Mouse (Mus musculus) intestine, embryonic 16.5 days (tissue): ENCODE results near the gene Nfatc2ip. TPM values are rescaled to one million over a fixed set of nuclear protein-coding genes. Genes with fewer than 3 reads are reported as not detected.
A peak's percentile ranks its signal among the peaks of the same experiment; 100 is the strongest.

Source experiments
- ATAC-seq: fragments of 200-750 bp; cut with Nextera tagmentation; 2 replicates; pipeline ENCODE4 v1.8.0; 2017; ENCODE audit warnings: moderate TSS enrichment, moderate library complexity
- H3K27ac ChIP-seq: fragments of 300-500 bp; sonication (generic); 2 replicates; pipeline ENCODE4 v1.5.1; 2014; ENCODE audit warnings: mild to moderate bottlenecking, low read length
- H3K27me3 ChIP-seq: fragments of 300-500 bp; sonication (generic); replicated peaks from 2 replicates; pipeline ENCODE4 v1.6.1; 2014; ENCODE audit warnings: low read length, control low read depth, mixed read lengths; ENCODE audit not compliant: control insufficient read depth, insufficient read depth
- H3K36me3 ChIP-seq: fragments of 300-500 bp; sonication (generic); 2 replicates; pipeline ENCODE4 v1.6.1; 2014; ENCODE audit warnings: low read length, control low read depth; ENCODE audit not compliant: control insufficient read depth, insufficient read depth
- H3K4me1 ChIP-seq: fragments of 300-500 bp; sonication (generic); 2 replicates; pipeline ENCODE4 v1.6.1; 2014; ENCODE audit warnings: low read length, control low read depth, mixed read lengths; ENCODE audit not compliant: control insufficient read depth, insufficient read depth
- H3K4me2 ChIP-seq: fragments of 300-500 bp; sonication (generic); 2 replicates; pipeline ENCODE4 v1.6.1; 2014; ENCODE audit warnings: low read depth, low read length, control low read depth
- H3K4me3 ChIP-seq: fragments of 300-500 bp; sonication (generic); 2 replicates; pipeline ENCODE4 v1.5.1; 2014; ENCODE audit warnings: mild to moderate bottlenecking, low read length
- H3K9ac ChIP-seq: fragments of 300-500 bp; sonication (generic); 2 replicates; pipeline ENCODE4 v1.6.1; 2014; ENCODE audit warnings: low read depth, low read length
- H3K9me3 ChIP-seq: fragments of 300-500 bp; sonication (generic); 2 replicates; pipeline ENCODE4 v1.6.1; 2016; ENCODE audit warnings: low read length, control low read depth; ENCODE audit not compliant: control insufficient read depth
- WGBS: fragments of 180-500 bp; shearing (Covaris S2); extraction: QIAGEN DNeasy Blood & Tissue Kit; methylation state at CpG from one replicate; pipeline ENCODE4 v1.1.7; 2014; 5-methylcytosine and 5-hydroxymethylcytosine counted together
- polyA plus RNA-seq: library from polyadenylated mRNA; unstranded; fragments of >200 nt; fragmentation: Nextera tagmentation; extraction: Ambion mirVana; gene quantifications from 2 replicates; pipeline ENCODE4 v1.2.1, GENCODE M21; 2015

The Nfatc2ip gene
- 0.99 and 1.4 TPM in 2 replicates for polyA plus RNA-seq

- Histone ChIP-seq H3K4me2 (peak within 1 kb of the TSS; percentile 90), H3K36me3 (no peaks in the 10 kb centered on the region; the same call in 1 of the 2 replicates), H3K4me1 (0 out of 2 replicates have a peak, but pooled peaks cover 6% of the 10 kb centered on the region), H3K27me3 (no peaks in the 10 kb centered on the region), H3K27ac (peak within 1 kb of the TSS; percentile 33), H3K9ac (peak within 1 kb of the TSS; percentile 82), H3K4me3 (peak within 1 kb of the TSS; percentile 97), H3K9me3 (no peaks in the 10 kb centered on the region)
- WGBS = under 1% methylated on average over 59 of the region's 59 CpGs
- peak; percentile 100 for ATAC-seq
Measured at GRCm38 (mm10) chr7:126396298-126397119, at the start of gene Nfatc2ip. Nfatc2ip (minus strand) TSS chr7:126396737.

- Histone ChIP-seq H3K4me1 (no peaks in the 10 kb centered on the region), H3K36me3 (peaks cover 18% of the 10 kb centered on the region), H3K9ac (no peak overlapping the region), H3K27ac (no peak overlapping the region), H3K4me2 (no peak overlapping the region), H3K4me3 (no peak overlapping the region), H3K9me3 (no peaks in the 10 kb centered on the region), H3K27me3 (no peaks in the 10 kb centered on the region)
- 86% methylated on average over 21 of the region's 21 CpGs for WGBS
- ATAC-seq = no peak
Measured at GRCm38 (mm10) chr7:126446217-126446616, 49.7 kb upstream of the Nfatc2ip start.

GRCm38 (mm10) chr7:126445104-126445815, 48.7 kb upstream of the Nfatc2ip start:
- no peaks in the 10 kb centered on the region for H3K27me3 ChIP-seq
- WGBS = 93% methylated on average over 15 of the region's 15 CpGs
- no peak overlapping the region for H3K9ac ChIP-seq
- no peak overlapping the region for H3K4me3 ChIP-seq
- no peaks in the 10 kb centered on the region for H3K9me3 ChIP-seq
- H3K36me3 ChIP-seq = peaks cover 18% of the 10 kb centered on the region
- no peak for ATAC-seq
- H3K4me1 ChIP-seq = no peaks in the 10 kb centered on the region
- no peak overlapping the region for H3K27ac ChIP-seq
- H3K4me2 ChIP-seq = no peak overlapping the region

- ATAC-seq = no peak
- Histone ChIP-seq H3K9me3 (no peaks in the 10 kb centered on the region), H3K4me1 (no peaks in the 10 kb centered on the region), H3K36me3 (peaks cover 18% of the 10 kb centered on the region), H3K9ac (no peak overlapping the region), H3K27me3 (no peaks in the 10 kb centered on the region), H3K4me3 (no peak overlapping the region), H3K4me2 (no peak overlapping the region), H3K27ac (no peak overlapping the region)
- WGBS = 92% methylated on average over 9 of the region's 9 CpGs
Measured at GRCm38 (mm10) chr7:126444536-126444935, 48.0 kb upstream of the Nfatc2ip start.

GRCm38 (mm10) chr7:126443997-126444396, 47.5 kb upstream of the Nfatc2ip start:
- no peaks in the 10 kb centered on the region for H3K27me3 ChIP-seq
- no peaks in the 10 kb centered on the region for H3K4me1 ChIP-seq
- no peak overlapping the region for H3K4me2 ChIP-seq
- whole genome bisulfite sequencing = 92% methylated on average over 10 of the region's 10 CpGs
- H3K9me3 ChIP-seq = no peaks in the 10 kb centered on the region
- no peak for ATAC-seq
- peaks cover 18% of the 10 kb centered on the region for H3K36me3 ChIP-seq
- no peak overlapping the region for H3K9ac ChIP-seq
- H3K27ac ChIP-seq = no peak overlapping the region
- H3K4me3 ChIP-seq = no peak overlapping the region

- Histone ChIP-seq H3K4me3 (no peak overlapping the region), H3K9ac (no peak overlapping the region; the same call in 1 of the 2 replicates), H3K9me3 (no peaks in the 10 kb centered on the region), H3K4me1 (no peaks in the 10 kb centered on the region), H3K27ac (no peak overlapping the region), H3K4me2 (no peak overlapping the region), H3K36me3 (peaks cover 12% of the 10 kb centered on the region), H3K27me3 (no peaks in the 10 kb centered on the region)
- no peak for ATAC-seq
- WGBS = 80% methylated on average over 9 of the region's 9 CpGs
Measured at GRCm38 (mm10) chr7:126440134-126440533, 43.6 kb upstream of the Nfatc2ip start.

GRCm38 (mm10) chr7:126436851-126437250, 40.3 kb upstream of the Nfatc2ip start:
- Histone ChIP-seq H3K27me3 (no peaks in the 10 kb centered on the region), H3K9ac (no peak overlapping the region), H3K4me1 (no peaks in the 10 kb centered on the region), H3K36me3 (0 out of 2 replicates have a peak, but pooled peaks cover under 1% of the 10 kb centered on the region), H3K9me3 (no peaks in the 10 kb centered on the region), H3K27ac (no peak overlapping the region), H3K4me3 (no peak overlapping the region), H3K4me2 (no peak overlapping the region)
- 26% methylated on average over 8 of the region's 8 CpGs for WGBS
- peak; percentile 55; the same call in 1 of the 2 replicates for ATAC-seq

- 76% methylated on average over 3 of the region's 3 CpGs for WGBS
- Histone ChIP-seq H3K9ac (no peak overlapping the region), H3K4me1 (no peaks in the 10 kb centered on the region), H3K27me3 (no peaks in the 10 kb centered on the region), H3K4me2 (no peak overlapping the region), H3K9me3 (no peaks in the 10 kb centered on the region), H3K27ac (no peak overlapping the region), H3K36me3 (no peaks in the 10 kb centered on the region), H3K4me3 (no peak overlapping the region)
- ATAC-seq = no peak
Measured at GRCm38 (mm10) chr7:126435801-126436200, 39.3 kb upstream of the Nfatc2ip start.

- Histone ChIP-seq H3K27me3 (no peaks in the 10 kb centered on the region), H3K9me3 (no peaks in the 10 kb centered on the region), H3K4me1 (peaks cover 3% of the 10 kb centered on the region), H3K9ac (no peak overlapping the region), H3K4me2 (no peak overlapping the region), H3K27ac (no peak overlapping the region), H3K4me3 (no peak overlapping the region), H3K36me3 (no peaks in the 10 kb centered on the region)
- 89% methylated on average over 7 of the region's 7 CpGs for WGBS
- no peak for ATAC-seq
Measured at GRCm38 (mm10) chr7:126434726-126435125, 38.2 kb upstream of the Nfatc2ip start.
